Mouse (Mus musculus) cortical plate, adult 2 months (tissue): ENCODE measurements around the gene Snph.

Source experiments
- CTCF ChIP-seq: fragments of 200-500 bp; IDR thresholded peaks from 2 replicates; pipeline ENCODE4 v1.5.1; 2011; ENCODE audit warnings: mild to moderate bottlenecking, control low read depth, low read length; ENCODE audit not compliant: insufficient read depth; ENCODE audit errors: extremely low read depth
- POLR2A ChIP-seq: fragments of 200-500 bp; IDR thresholded peaks from 2 replicates; pipeline ENCODE4 v1.6.1; 2011; ENCODE audit warnings: mild to moderate bottlenecking, low read length, control low read depth; ENCODE audit not compliant: insufficient read depth; ENCODE audit errors: extremely low read depth

- no peak for TF ChIP-seq CTCF
- TF ChIP-seq POLR2A, result no peak
Measured at GRCm38 (mm10) chr2:151586807-151587206, 45.6 kb downstream of the Snph start.
